Mouse (Mus musculus) liver, adult 2 months (tissue): ENCODE results near the gene Ppp1ca. TPM values are rescaled to one million over a fixed set of nuclear protein-coding genes. Genes with fewer than 3 reads are reported as not detected.

ENCODE experiments used
- DNase-seq: peaks from one replicate; pipeline ENCODE4 v3.0.0-alpha.2; 2011; ENCODE audit warnings: low read depth, low spot score; ENCODE audit errors: extremely low read depth
- H3K27ac ChIP-seq: fragments of 200-500 bp; replicated peaks from 2 replicates; pipeline ENCODE4 v1.5.1; 2012; ENCODE audit warnings: low read depth, mild to moderate bottlenecking, control low read depth, inconsistent platforms, low read length; ENCODE audit not compliant: insufficient read depth
- H3K27me3 ChIP-seq: fragments of 200-500 bp; 2 replicates; pipeline ENCODE4 v1.6.1; 2012; ENCODE audit warnings: mild to moderate bottlenecking, moderate library complexity, low read length, inconsistent platforms; ENCODE audit not compliant: control insufficient read depth, insufficient read depth
- H3K36me3 ChIP-seq: fragments of 200-500 bp; 2 replicates; pipeline ENCODE4 v1.6.1; 2012; ENCODE audit warnings: low read length, inconsistent platforms; ENCODE audit not compliant: control insufficient read depth, insufficient read depth
- H3K4me1 ChIP-seq: fragments of 200-500 bp; 2 replicates; pipeline ENCODE4 v1.6.1; 2011; ENCODE audit warnings: low read length; ENCODE audit not compliant: control insufficient read depth, insufficient read depth
- H3K4me3 ChIP-seq: fragments of 200-500 bp; 2 replicates; pipeline ENCODE4 v1.5.1; 2011; ENCODE audit warnings: low read depth, mild to moderate bottlenecking, control low read depth, low read length, moderate library complexity; ENCODE audit not compliant: insufficient read depth
- H3K79me2 ChIP-seq: fragments of 200-500 bp; 2 replicates; pipeline ENCODE4 v1.6.1; 2012; ENCODE audit warnings: inconsistent platforms, mild to moderate bottlenecking, low read length, moderate library complexity; ENCODE audit not compliant: control insufficient read depth, insufficient read depth
- H3K9ac ChIP-seq: fragments of 200-500 bp; 2 replicates; pipeline ENCODE4 v1.6.1; 2012; ENCODE audit warnings: low read depth, mild to moderate bottlenecking, control low read depth, inconsistent platforms, low read length
- CTCF ChIP-seq: fragments of 200-500 bp; IDR thresholded peaks from 2 replicates; pipeline ENCODE4 v1.5.1; 2011; ENCODE audit warnings: low read depth, low read length, control low read depth
- POLR2A ChIP-seq: fragments of 200-500 bp; IDR thresholded peaks from 2 replicates; pipeline ENCODE4 v1.6.1; 2011; ENCODE audit warnings: low read length, control low read depth; ENCODE audit not compliant: insufficient read depth; ENCODE audit errors: extremely low read depth
- WGBS: fragments of 180-500 bp; shearing (Covaris S2); methylation state at CpG from one replicate; pipeline ENCODE4 v1.1.7; 2018; 5-methylcytosine and 5-hydroxymethylcytosine counted together
- polyA plus RNA-seq: library from polyadenylated mRNA; depleted of rRNA; stranded (reverse); fragments of >200 nt; gene quantifications from 2 replicates; pipeline ENCODE4 v1.2.3, GENCODE M21; 2012
- total RNA-seq: library from RNA; depleted of rRNA; stranded (reverse); fragments of >200 nt; gene quantifications from 2 replicates; pipeline ENCODE4 v1.2.3, GENCODE M21; 2014

Ppp1ca gene
- total and polyA plus RNA-seq, 2 experiments: 170 to 399 TPM

- TF ChIP-seq POLR2A (no peak), CTCF (no peak)
- Histone ChIP-seq H3K27me3 (no peaks in the 10 kb centered on the region), H3K4me1 (peaks cover 5% of the 10 kb centered on the region; the same call in 1 of the 2 replicates), H3K27ac (no peak overlapping the region), H3K9ac (no peak overlapping the region), H3K4me3 (no peak overlapping the region), H3K36me3 (no peaks in the 10 kb centered on the region), H3K79me2 (no peaks in the 10 kb centered on the region)
- no peak for DNase-seq
- 83% methylated on average over 3 of the region's 3 CpGs for WGBS
Measured at GRCm38 (mm10) chr19:4217855-4218254, 26.0 kb downstream of the Ppp1ca start.

- H3K27me3 ChIP-seq: no peaks in the 10 kb centered on the region
Measured at GRCm38 (mm10) chr19:4218293-4218692, 26.4 kb downstream of the Ppp1ca start.

GRCm38 (mm10) chr19:4218784-4219183 is 26.9 kb downstream of the Ppp1ca start:
- Histone ChIP-seq H3K36me3 (no peaks in the 10 kb centered on the region), H3K79me2 (no peaks in the 10 kb centered on the region), H3K4me1 (peaks cover 2% of the 10 kb centered on the region; the same call in 1 of the 2 replicates), H3K27ac (no peak overlapping the region), H3K27me3 (no peaks in the 10 kb centered on the region), H3K4me3 (no peak overlapping the region), H3K9ac (no peak overlapping the region)
- DNase-seq: no peak
- WGBS: 91% methylated on average over 1 of the region's 1 CpGs
- TF ChIP-seq CTCF (no peak), POLR2A (no peak)

More at GRCm38 (mm10) chr19:4218293-4218692, 26.4 kb downstream of the Ppp1ca start:
- Histone ChIP-seq H3K4me1 (peaks cover 5% of the 10 kb centered on the region; the same call in 1 of the 2 replicates), H3K79me2 (no peaks in the 10 kb centered on the region), H3K27ac (no peak overlapping the region), H3K36me3 (no peaks in the 10 kb centered on the region), H3K9ac (no peak overlapping the region), H3K4me3 (no peak overlapping the region)
- WGBS: 77% methylated on average over 9 of the region's 11 CpGs
- TF ChIP-seq POLR2A (no peak), CTCF (no peak)
- DNase-seq: no peak

- H3K27me3 ChIP-seq: no peaks in the 10 kb centered on the region
- H3K9ac ChIP-seq: no peak overlapping the region
- no peak for DNase-seq
- no peak overlapping the region for H3K4me3 ChIP-seq
- H3K79me2 ChIP-seq: no peaks in the 10 kb centered on the region
- no peak for TF ChIP-seq CTCF
- no peak for TF ChIP-seq POLR2A
- H3K4me1 ChIP-seq: no peaks in the 10 kb centered on the region
- no peaks in the 10 kb centered on the region for H3K36me3 ChIP-seq
- WGBS: 96% methylated on average over 6 of the region's 6 CpGs
- H3K27ac ChIP-seq: no peak overlapping the region
Measured at GRCm38 (mm10) chr19:4219943-4220342, 28.1 kb downstream of the Ppp1ca start.

- Histone ChIP-seq H3K4me1 (no peaks in the 10 kb centered on the region), H3K9ac (no peak overlapping the region), H3K27ac (no peak overlapping the region)
Measured at GRCm38 (mm10) chr19:4220416-4220815, 28.6 kb downstream of the Ppp1ca start.

GRCm38 (mm10) chr19:4220957-4221743 is 29.3 kb downstream of the Ppp1ca start:
- Histone ChIP-seq H3K4me3 (no peak overlapping the region), H3K79me2 (no peaks in the 10 kb centered on the region), H3K27ac (no peak overlapping the region; the same call in 1 of the 2 replicates), H3K9ac (no peak overlapping the region), H3K27me3 (no peaks in the 10 kb centered on the region), H3K4me1 (no peaks in the 10 kb centered on the region), H3K36me3 (no peaks in the 10 kb centered on the region)
- DNase-seq: no peak
- TF ChIP-seq CTCF (no peak), POLR2A (no peak)
- 61% methylated on average over 14 of the region's 14 CpGs for WGBS

More at GRCm38 (mm10) chr19:4220416-4220815, 28.6 kb downstream of the Ppp1ca start:
- Histone ChIP-seq H3K4me3 (no peak overlapping the region), H3K79me2 (no peaks in the 10 kb centered on the region), H3K27me3 (no peaks in the 10 kb centered on the region), H3K36me3 (no peaks in the 10 kb centered on the region)
- 75% methylated on average over 4 of the region's 4 CpGs for WGBS
- TF ChIP-seq CTCF (no peak), POLR2A (no peak)
- no peak for DNase-seq
